Mouse (Mus musculus) hindbrain, embryonic 15.5 days (tissue): ENCODE data around the gene Ewsr1. TPM values are rescaled to one million over a fixed set of nuclear protein-coding genes. Genes with fewer than 3 reads are reported as not detected.

Experiments
- ATAC-seq: fragments of 200-750 bp; cut with Nextera tagmentation; 2 replicates; pipeline ENCODE4 v1.8.0; 2017; ENCODE audit warnings: low read depth, moderate number of reproducible peaks, moderate TSS enrichment; ENCODE audit not compliant: low FRiP score
- H3K27ac ChIP-seq: fragments of 300-500 bp; sonication (generic); replicated peaks from 2 replicates; pipeline ENCODE4 v1.5.1; 2015; ENCODE audit warnings: mild to moderate bottlenecking, inconsistent platforms
- H3K27me3 ChIP-seq: fragments of 300-500 bp; sonication (generic); 2 replicates; pipeline ENCODE4 v1.6.1; 2015; ENCODE audit warnings: control low read depth, inconsistent platforms
- H3K36me3 ChIP-seq: fragments of 300-500 bp; sonication (generic); 2 replicates; pipeline ENCODE4 v1.6.1; 2015; ENCODE audit warnings: control low read depth, inconsistent platforms
- H3K4me1 ChIP-seq: fragments of 300-500 bp; sonication (generic); replicated peaks from 2 replicates; pipeline ENCODE4 v1.6.1; 2015; ENCODE audit warnings: control low read depth, inconsistent platforms
- H3K4me2 ChIP-seq: fragments of 300-500 bp; sonication (generic); 2 replicates; pipeline ENCODE4 v1.6.1; 2015; ENCODE audit warnings: moderate library complexity, mild to moderate bottlenecking, inconsistent platforms
- H3K4me3 ChIP-seq: fragments of 300-500 bp; sonication (generic); 2 replicates; pipeline ENCODE4 v1.5.1; 2015; ENCODE audit warnings: mild to moderate bottlenecking, inconsistent platforms
- H3K9ac ChIP-seq: fragments of 300-500 bp; sonication (generic); 2 replicates; pipeline ENCODE4 v1.6.1; 2015; ENCODE audit warnings: inconsistent platforms
- H3K9me3 ChIP-seq: fragments of 300-500 bp; sonication (generic); 2 replicates; pipeline ENCODE4 v1.6.1; 2016; ENCODE audit warnings: control low read depth, inconsistent platforms
- WGBS: fragments of 180-500 bp; shearing (Covaris S2); methylation state at CpG from one replicate; pipeline ENCODE4 v1.1.7; 2015; 5-methylcytosine and 5-hydroxymethylcytosine counted together
- microRNA-seq: library from miRNA; unstranded; fragments of <30 nt; microRNA quantifications from one replicate; pipeline ENCODE4, GENCODE M21; 2016
- polyA plus RNA-seq: library from polyadenylated mRNA; unstranded; fragments of >200 nt; fragmentation: Nextera tagmentation; extraction: Ambion mirVana; gene quantifications from 2 replicates; pipeline ENCODE4 v1.2.1, GENCODE M21; 2015

Gene Ewsr1
- polyA plus RNA-seq, 1 experiment from 2014 or later: 564 TPM

DNA sequence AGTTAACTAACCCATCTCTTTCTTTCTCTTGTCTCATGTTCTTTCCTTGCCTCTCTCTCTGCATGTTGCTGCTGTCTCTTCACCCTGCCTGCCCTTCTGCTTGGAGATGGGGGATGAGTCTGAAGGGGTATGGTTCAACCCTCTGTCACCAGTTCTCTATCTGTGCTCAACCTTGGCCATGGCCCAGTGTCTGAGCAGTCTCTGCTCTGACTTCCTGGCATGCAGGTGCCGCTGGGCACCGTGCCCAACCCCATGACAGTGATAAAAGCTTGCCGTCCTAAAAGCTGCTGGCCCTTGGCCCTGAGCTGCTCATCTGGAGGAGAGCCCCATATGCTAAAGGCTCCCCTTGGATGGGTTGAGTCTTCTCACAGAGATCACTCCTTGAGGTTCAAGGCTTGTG is 65.9 kb downstream of the Ewsr1 start:
- Histone ChIP-seq H3K27me3 (no peaks in the 10 kb centered on the region), H3K9me3 (no peaks in the 10 kb centered on the region), H3K36me3 (peaks cover 89% of the 10 kb centered on the region), H3K4me3 (no peak overlapping the region), H3K4me2 (no peak overlapping the region), H3K4me1 (no peaks in the 10 kb centered on the region), H3K9ac (no peak overlapping the region), H3K27ac (no peak overlapping the region)
- 80% methylated on average over 3 of the region's 3 CpGs for WGBS
- ATAC-seq: no peak

DNA sequence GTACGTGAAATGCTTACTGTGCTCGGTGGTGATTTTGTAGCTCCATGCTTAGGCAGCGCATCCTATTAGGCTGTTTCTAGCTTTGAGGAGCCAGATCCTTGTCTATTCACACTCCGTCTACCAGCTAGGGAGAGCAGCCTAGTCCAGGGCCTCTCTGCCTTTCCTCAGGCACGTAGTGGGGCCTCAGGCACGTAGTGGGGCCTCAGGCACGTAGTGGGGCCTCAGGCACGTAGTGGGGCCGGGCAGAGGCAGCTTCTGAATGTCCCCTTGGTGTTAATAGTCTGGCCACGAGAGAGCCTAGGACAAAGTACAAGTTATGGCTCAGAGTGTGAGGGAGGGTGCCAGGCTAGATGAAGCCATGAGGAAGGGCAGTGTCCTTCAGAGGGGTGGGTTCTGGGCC is 66.4 kb downstream of the Ewsr1 start:
- Histone ChIP-seq H3K4me1 (no peaks in the 10 kb centered on the region), H3K4me2 (no peak overlapping the region), H3K27ac (no peak overlapping the region), H3K36me3 (peaks cover 88% of the 10 kb centered on the region), H3K9me3 (no peaks in the 10 kb centered on the region), H3K9ac (no peak overlapping the region), H3K4me3 (no peak overlapping the region), H3K27me3 (no peaks in the 10 kb centered on the region)
- WGBS: 97% methylated on average over 10 of the region's 10 CpGs
- no peak for ATAC-seq

DNA sequence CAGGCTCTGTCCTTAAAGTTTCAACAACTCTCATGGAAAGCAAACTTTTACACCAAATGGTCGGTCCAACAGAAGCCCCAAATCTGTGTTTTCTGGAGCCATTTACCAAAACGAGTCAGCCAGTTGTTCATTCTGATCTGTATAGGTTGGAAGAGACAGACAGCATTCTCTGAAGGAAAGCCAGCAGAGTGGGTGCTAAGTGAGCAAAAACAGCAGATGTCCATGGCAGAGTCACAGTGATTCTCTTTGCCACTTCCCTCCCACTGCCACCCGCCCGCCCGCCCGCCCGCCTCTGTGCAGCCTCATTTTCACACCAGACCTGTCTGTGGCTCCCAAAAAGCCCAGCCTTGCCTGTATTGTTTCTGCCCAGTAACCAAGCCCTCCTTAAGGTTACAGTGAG is 70.8 kb downstream of the Ewsr1 start:
- 90% methylated on average over 7 of the region's 7 CpGs for WGBS
- Histone ChIP-seq H3K9me3 (no peaks in the 10 kb centered on the region), H3K9ac (no peak overlapping the region), H3K4me1 (no peaks in the 10 kb centered on the region), H3K4me2 (no peak overlapping the region), H3K27me3 (no peaks in the 10 kb centered on the region), H3K36me3 (peaks cover 90% of the 10 kb centered on the region), H3K4me3 (no peak overlapping the region), H3K27ac (no peak overlapping the region)
- ATAC-seq: no peak

DNA sequence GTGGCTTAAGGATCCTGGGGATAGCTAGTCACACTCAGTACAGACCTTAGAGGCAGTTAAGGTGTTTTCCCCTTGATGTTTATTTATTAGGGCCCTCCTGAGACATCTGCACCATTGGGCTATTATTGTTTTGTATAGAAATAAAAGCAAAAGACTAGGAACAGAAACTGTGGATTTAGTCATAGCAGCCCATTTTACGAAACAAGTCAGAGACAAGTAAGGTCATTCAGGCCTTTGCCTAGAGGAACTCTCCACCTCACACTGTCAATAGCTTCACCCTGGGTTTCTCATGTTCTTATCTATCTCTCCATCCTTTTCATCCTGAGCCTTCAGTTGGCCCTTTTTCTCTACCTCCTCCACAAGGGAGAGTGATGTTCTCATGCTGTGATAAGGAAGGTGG is 74.0 kb downstream of the Ewsr1 start:
- H3K27ac ChIP-seq: no peak overlapping the region
- H3K36me3 ChIP-seq: peaks cover 72% of the 10 kb centered on the region
- no peaks in the 10 kb centered on the region for H3K27me3 ChIP-seq
- no peak overlapping the region for H3K9ac ChIP-seq
- H3K4me1 ChIP-seq: no peaks in the 10 kb centered on the region
- no peak overlapping the region for H3K4me2 ChIP-seq
- WGBS: 100% methylated on average over 1 of the region's 1 CpGs
- ATAC-seq: no peak
- H3K9me3 ChIP-seq: no peaks in the 10 kb centered on the region
- H3K4me3 ChIP-seq: no peak overlapping the region

Small RNAs within 50 kb of the gene (microRNA-seq; reads per million reads assigned to microRNA genes)
- gene Gm47296: not detected

Other genes with a start within 250 kb of the Ewsr1 start
- 66.8 and 72.3 TPM in 2 replicates for gene Nf2, start 249.7 kb downstream of the Ewsr1 start, polyA plus RNA-seq
- 137 and 139 TPM in 2 replicates for gene Nipsnap1, start 225.3 kb downstream of the Ewsr1 start, polyA plus RNA-seq
- 48.7 and 51.4 TPM in 2 replicates for gene Thoc5, start 203.9 kb downstream of the Ewsr1 start, polyA plus RNA-seq
- 11.2 and 11.6 TPM in 2 replicates for gene Nefh, start 151.2 kb downstream of the Ewsr1 start, polyA plus RNA-seq
- 99.1 and 105 TPM in 2 replicates for gene Ap1b1, start 112.4 kb downstream of the Ewsr1 start, polyA plus RNA-seq
- gene Rasl10a, start 41.1 kb downstream of the Ewsr1 start, polyA plus RNA-seq: 1.1 and 1.6 TPM in 2 replicates
- 27.0 and 32.2 TPM in 2 replicates for gene Gas2l1, start 33.9 kb downstream of the Ewsr1 start, polyA plus RNA-seq
- gene Rhbdd3, start 340 bp downstream of the Ewsr1 start, polyA plus RNA-seq: 44.3 and 44.4 TPM in 2 replicates
- 16.0 and 17.1 TPM in 2 replicates for gene Emid1, start 53.0 kb upstream of the Ewsr1 start, polyA plus RNA-seq
- 5.6 and 6.1 TPM in 2 replicates for gene Kremen1, start 162.3 kb upstream of the Ewsr1 start, polyA plus RNA-seq